Mouse (Mus musculus) spleen, postnatal 14 days (tissue): ENCODE measurements at regions not wholly inside any gene's neighbourhood (a gene's known extent, or its start where the extent isn't known, plus 50 kb on each side); places are given as distances from the start of the nearest gene placed in this dataset.
"Not testable (repeated sequence)": the region's sequence is repeated elsewhere in the genome, so short reads cannot be mapped to it uniquely, and the experiment has no call there.

Experiments
- DNase-seq, 2 experiments: peaks; one replicate each; pipeline ENCODE4 v3.0.0; 2021 to 2022; ENCODE audit warnings: low spot score in 2 of 2

- DNase-seq, result no peak
Observed at GRCm38 (mm10) chr2:128265014-128265990, 139.5 kb downstream of the Bcl2l11 start.

DNA sequence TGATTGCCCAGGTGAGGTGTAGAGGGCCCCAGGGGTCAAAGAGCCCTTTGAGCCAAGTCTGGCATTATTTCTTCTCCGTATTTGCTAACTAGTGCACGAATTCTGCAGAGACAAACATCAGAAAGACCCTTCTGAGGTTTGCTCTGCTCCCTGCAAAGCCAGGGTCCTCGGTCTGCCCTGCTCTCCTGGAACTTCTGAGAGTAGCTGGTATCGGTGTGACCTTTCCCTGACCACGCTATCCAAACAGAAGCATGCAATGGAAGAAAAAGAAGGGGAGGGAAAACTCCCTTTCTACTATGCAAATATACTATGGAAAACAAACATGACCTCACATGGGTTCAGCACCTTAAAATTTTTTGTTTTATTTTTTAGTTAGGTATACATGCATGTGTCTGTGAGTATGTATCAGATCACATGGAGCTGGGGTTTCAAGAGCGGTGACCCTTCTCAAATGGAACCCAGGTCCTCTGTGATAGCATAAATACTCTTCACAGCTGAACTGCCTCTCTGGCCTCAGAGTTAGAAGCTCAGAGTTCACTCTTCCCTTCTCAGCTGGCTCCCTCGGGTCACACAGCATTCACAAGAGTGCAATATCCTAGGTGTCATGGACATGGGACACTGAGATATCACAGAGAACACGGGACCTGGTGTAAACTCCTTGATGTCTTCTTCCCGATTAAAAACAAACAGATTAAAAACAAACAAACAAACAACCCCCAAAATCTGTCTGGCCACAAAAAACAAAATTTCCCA is 144.7 kb downstream of the Bcl2l11 start:
- DNase-seq, result no peak

GRCm38 (mm10) chr2:128272789-128273188 is 147.0 kb downstream of the Bcl2l11 start:
- DNase-seq, result no peak

DNA sequence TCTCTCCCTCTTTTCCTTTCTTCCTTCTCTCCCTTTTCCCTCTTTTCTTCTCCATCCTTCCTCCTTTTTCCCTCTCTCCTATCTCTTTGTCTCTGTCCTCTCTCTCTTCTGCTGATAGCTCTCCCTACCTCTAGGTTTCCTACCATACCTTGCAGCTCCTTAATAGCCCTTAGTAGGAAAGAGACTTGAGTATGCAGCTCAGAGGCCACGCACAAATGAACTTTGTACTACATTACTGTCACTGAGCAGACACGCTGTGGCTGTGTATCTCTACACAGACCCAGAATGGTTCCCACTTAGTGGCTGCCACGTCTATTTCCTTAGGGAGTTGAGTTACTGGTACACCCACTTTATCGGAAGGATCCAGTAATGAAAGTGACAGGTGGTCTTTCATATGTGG is 147.5 kb downstream of the Bcl2l11 start:
- DNase-seq, result no peak

GRCm38 (mm10) chr2:128276337-128276736 is 150.5 kb downstream of the Bcl2l11 start:
- DNase-seq, result no peak

DNA sequence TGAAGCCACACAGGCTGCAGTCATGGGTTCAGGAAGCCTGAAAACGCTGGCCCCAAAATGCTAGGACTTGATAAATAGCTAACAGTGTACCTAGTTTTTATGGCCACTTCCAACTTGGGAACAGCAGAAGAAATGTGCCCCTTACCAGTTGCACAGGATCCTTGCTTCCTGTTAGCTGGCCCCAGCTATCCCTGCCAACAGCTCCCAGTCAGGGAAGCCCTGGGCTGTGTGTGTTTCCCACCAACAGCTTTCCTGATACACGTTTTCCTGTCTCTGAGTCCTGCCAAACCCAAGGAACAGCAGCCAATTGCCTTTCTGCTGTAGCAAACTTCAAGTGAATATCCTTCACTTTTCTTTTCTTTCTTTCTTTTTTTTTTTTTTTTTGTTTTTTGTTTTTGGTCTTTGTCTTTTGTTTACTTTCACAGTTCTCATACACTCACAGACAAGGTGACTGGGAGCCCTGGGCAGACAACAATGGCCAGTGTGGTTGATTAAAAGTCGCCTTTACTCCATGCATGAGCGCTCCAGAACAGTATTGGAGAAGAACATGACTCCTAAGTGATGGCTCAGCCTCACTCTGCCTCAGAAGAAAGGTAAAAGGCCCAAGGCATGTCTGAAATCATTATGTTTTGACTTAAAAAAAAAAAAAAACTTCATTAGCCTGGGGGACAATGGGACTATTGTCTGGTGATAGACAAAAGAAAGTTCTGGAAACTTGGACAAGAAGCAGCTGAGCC is 151.7 kb downstream of the Bcl2l11 start:
- no peak for DNase-seq

- DNase-seq, result no peak
Observed at GRCm38 (mm10) chr2:128278124-128278432, 152.2 kb downstream of the Bcl2l11 start.

- no peak for DNase-seq
Observed at GRCm38 (mm10) chr2:128278608-128279081, 152.8 kb downstream of the Bcl2l11 start.

DNA sequence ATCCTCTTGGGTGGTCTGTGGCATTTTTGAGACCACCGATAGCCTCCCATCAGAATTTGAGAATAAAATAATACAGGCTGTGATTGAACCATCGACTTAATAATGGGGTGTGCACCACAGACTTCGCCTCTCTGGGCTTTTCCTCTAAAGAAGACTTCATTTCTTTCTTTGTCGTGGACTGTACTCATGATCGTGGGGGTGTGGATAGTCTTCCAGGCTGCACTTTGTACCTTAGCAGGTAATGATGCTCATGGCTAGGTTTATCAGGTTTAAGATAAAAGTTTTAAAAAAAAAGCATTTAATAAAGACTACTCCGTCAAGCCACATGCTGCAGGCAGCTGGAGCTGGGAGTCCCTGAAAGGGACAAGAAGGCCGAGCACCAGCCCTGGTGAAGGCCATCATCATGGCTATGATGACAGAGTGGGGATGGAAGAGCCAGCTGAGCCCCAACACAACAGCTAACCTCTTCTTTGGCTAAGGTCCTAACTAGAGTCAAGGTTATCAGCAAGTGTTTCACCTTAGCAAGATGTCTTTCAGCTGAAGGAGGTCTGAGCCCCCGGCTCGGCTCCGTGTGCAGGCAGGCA is 153.4 kb downstream of the Bcl2l11 start:
- DNase-seq, result no peak

- DNase-seq, result no peak
Observed at GRCm38 (mm10) chr2:128282591-128282990, 156.8 kb downstream of the Bcl2l11 start.

- DNase-seq, result no peak
Observed at GRCm38 (mm10) chr2:128284822-128285421, 159.1 kb downstream of the Bcl2l11 start.

DNA sequence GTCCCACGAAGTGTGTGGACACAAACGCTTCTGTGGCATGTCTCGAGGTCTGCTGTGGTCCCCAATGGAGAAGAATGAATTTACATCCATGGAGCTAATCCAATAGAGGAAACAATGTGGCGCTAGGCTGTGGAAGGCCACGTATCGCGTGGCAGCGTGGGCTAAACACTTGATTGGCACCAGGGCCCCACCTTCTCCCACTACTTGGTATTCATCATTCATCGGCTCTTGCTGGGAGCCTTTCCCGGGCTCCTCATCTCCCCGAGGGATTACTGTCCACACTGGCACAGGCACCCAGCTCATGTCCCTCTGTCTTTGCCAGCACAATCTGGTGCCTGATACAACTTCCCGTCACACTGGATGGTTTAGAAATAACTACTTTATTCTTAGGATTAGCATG is 159.6 kb downstream of the Bcl2l11 start:
- DNase-seq, result no peak

DNA sequence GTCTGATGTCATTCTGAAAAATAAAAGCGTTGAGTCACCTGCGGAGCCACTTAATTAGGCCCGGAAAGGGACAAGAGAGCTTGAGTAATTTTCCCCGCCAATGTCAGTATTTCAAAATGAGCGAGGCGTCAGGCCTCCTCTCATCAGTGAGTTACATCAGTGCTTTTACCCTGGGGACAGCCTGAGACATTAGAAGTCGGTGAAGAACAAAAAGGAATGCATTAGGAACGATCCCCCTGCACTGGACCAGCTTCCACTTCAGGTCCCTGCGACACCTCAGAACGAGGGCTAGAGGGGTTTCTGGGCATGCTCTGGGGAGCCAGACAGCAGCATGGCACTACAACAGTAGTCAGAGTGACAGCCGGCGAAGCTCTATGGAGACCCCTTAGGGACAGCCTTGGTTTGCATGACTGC is 162.3 kb downstream of the Bcl2l11 start:
- DNase-seq, result no peak

GRCm38 (mm10) chr2:128290609-128291008 is 164.8 kb downstream of the Bcl2l11 start:
- DNase-seq, result no peak

- no peak for DNase-seq
Observed at GRCm38 (mm10) chr2:128294610-128295009, 168.8 kb downstream of the Bcl2l11 start.

- no peak for DNase-seq
Observed at GRCm38 (mm10) chr2:128295018-128295424, 169.2 kb downstream of the Bcl2l11 start.

DNA sequence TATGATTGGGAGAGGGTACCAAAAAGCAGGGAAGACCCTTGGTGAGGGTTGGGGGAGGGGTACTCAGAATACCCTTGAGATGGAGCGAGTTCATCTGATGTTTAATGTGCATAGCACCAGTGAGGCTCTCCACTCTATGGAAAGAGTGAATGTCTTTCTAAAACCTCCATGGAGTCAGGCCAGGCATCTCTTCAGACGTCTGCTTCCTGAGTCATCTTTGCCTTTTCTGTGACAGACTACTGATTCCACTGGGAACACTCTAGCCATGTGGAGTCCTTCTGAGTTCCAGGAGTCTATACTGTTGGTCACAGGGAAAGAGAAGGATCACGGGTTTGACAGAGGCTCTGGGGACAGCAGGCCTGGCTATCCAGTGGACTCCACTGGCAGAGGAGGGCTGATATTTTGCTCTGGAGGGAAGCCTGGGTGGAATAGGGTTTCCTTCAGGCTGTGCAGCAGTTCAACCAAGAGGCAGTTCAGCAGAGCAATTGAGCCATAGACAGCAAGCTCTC is 169.9 kb downstream of the Bcl2l11 start:
- no peak for DNase-seq

DNA sequence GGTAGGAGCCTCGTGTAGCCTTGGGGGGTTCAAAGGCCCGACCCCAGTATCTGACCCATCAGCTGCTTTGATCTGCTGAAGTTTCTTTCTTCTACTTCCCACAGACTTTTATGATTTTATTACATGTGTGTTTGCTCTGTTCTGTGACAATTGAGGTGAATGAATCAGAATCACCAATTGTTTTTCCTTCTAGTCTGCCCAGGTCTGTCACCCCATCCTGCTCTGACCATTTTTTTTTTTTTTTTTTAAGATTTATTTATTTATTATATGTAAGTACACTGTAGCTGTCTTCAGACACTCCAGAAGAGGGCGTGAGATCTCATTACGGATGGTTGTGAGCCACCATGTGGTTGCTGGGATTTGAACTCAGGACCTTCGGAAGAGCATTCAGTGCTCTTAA is 170.6 kb downstream of the Bcl2l11 start:
- DNase-seq, result not testable (repeated sequence)

- no peak for DNase-seq
Observed at GRCm38 (mm10) chr2:128296897-128297296, 171.1 kb downstream of the Bcl2l11 start.

GRCm38 (mm10) chr2:128297821-128298220 is 172.0 kb downstream of the Bcl2l11 start:
- DNase-seq, result no peak

GRCm38 (mm10) chr2:128298996-128299395 is 173.2 kb downstream of the Bcl2l11 start:
- no peak for DNase-seq
